Mouse (Mus musculus) cerebellum, adult 2 months (tissue): ENCODE data around the gene Tmprss9. TPM values are rescaled to one million over a fixed set of nuclear protein-coding genes. Genes with fewer than 3 reads are reported as not detected.

ENCODE experiments used
- DNase-seq, 2 experiments: peaks; one replicate each; pipeline ENCODE4 v3.0.0; 2021
- H3K27ac ChIP-seq: fragments of 200-500 bp; 2 replicates; pipeline ENCODE4 v1.5.1; 2012; ENCODE audit warnings: low read length, control low read depth, inconsistent platforms; ENCODE audit not compliant: insufficient read depth
- H3K27me3 ChIP-seq: fragments of 200-500 bp; 2 replicates; pipeline ENCODE4 v1.6.1; 2012; ENCODE audit warnings: inconsistent platforms, mild to moderate bottlenecking, low read length, moderate library complexity; ENCODE audit not compliant: control insufficient read depth, insufficient read depth
- H3K4me1 ChIP-seq: fragments of 200-500 bp; 2 replicates; pipeline ENCODE4 v1.6.1; 2011; ENCODE audit warnings: low read length; ENCODE audit not compliant: control insufficient read depth, insufficient read depth
- H3K4me3 ChIP-seq: fragments of 200-500 bp; replicated peaks from 2 replicates; pipeline ENCODE3; 2011; ENCODE audit warnings: mild to moderate bottlenecking, low read depth, low read length, control low read depth; ENCODE audit not compliant: insufficient read depth
- CTCF ChIP-seq: fragments of 200-500 bp; IDR thresholded peaks from 2 replicates; pipeline ENCODE4 v1.5.1; 2011; ENCODE audit warnings: low read depth, mild to moderate bottlenecking, control low read depth, low read length, moderate library complexity, borderline replicate concordance; ENCODE audit not compliant: insufficient read depth
- POLR2A ChIP-seq: fragments of 200-500 bp; IDR thresholded peaks from 2 replicates; pipeline ENCODE4 v1.6.1; 2011; ENCODE audit warnings: low read length, control low read depth, borderline replicate concordance; ENCODE audit not compliant: insufficient read depth
- WGBS: fragments of 180-500 bp; shearing (Covaris S2); methylation state at CpG from one replicate; pipeline ENCODE4 v1.1.7; 2018; 5-methylcytosine and 5-hydroxymethylcytosine counted together
- polyA plus RNA-seq: library from polyadenylated mRNA; depleted of rRNA; stranded (reverse); fragments of >200 nt; gene quantifications from 2 replicates; pipeline ENCODE4 v1.2.3, GENCODE M21; 2012

The Tmprss9 gene
- polyA plus RNA-seq, 1 experiment, result 0.41 TPM

DNA sequence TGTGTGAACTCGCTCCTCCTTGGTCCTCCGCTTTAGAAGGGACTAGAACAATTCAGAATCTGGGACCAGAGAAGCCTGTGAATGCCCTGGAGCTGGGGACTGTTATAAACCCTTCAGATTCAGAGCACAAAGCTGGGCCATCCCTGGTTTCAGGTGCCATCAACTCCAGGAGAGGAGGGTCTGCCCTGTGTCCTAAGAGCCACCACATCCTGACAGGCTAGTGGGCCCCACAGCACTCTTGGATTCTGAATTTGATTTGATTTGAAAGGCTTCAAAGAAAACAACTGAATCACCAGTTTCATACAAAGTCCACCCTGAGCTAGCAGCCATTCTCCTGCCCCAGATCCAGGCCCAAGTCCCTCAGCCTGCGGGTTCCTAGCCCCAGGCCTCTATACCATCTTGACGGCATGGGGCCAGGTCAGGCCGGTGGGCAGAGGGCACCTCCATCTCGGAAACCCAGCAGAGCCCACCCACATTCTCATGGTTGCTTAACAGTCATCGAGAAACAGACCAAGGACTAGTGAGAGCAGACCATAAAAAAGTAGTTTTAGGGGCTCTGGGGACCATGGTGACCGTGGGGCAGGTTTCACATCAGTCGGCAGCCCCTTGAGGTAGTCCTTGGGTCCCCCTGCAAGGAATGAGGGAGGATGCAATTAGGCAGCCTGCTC lies 30.8 kb downstream of the Tmprss9 start:
- no peak overlapping the region for H3K4me3 ChIP-seq
- no peak for DNase-seq
- H3K27me3 ChIP-seq, result no peaks in the 10 kb centered on the region
- no peak overlapping the region for H3K27ac ChIP-seq
- peaks cover 16% of the 10 kb centered on the region for H3K4me1 ChIP-seq
- WGBS, result 91% methylated on average over 9 of the region's 9 CpGs
- TF ChIP-seq CTCF (no peak), POLR2A (no peak)

DNA sequence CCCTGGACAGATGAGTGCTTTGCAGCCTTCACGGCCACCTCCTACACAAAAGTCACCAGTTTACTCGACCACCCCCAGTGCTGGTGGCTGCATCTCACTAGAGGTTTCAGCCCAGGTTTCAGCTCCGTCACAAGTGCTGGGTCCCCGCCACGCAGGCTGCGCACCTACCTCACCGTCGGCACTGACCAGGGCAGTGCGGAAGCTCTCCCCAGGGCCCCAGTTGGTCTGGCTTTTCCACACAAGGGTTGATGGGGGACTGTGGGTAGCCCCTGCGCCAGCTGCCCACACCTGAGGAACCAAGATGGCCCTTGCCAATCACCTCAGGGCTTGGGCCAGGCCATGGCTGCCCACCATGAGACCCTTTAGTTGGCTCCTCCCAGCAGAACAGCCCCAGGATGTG lies 31.6 kb downstream of the Tmprss9 start:
- H3K27me3 ChIP-seq, result no peaks in the 10 kb centered on the region
- no peak for DNase-seq
- TF ChIP-seq POLR2A, result no peak
- no peak for TF ChIP-seq CTCF
- H3K4me3 ChIP-seq, result no peak overlapping the region
- WGBS, result 93% methylated on average over 10 of the region's 10 CpGs
- no peak overlapping the region for H3K27ac ChIP-seq
- H3K4me1 ChIP-seq, result peaks cover 13% of the 10 kb centered on the region

DNA sequence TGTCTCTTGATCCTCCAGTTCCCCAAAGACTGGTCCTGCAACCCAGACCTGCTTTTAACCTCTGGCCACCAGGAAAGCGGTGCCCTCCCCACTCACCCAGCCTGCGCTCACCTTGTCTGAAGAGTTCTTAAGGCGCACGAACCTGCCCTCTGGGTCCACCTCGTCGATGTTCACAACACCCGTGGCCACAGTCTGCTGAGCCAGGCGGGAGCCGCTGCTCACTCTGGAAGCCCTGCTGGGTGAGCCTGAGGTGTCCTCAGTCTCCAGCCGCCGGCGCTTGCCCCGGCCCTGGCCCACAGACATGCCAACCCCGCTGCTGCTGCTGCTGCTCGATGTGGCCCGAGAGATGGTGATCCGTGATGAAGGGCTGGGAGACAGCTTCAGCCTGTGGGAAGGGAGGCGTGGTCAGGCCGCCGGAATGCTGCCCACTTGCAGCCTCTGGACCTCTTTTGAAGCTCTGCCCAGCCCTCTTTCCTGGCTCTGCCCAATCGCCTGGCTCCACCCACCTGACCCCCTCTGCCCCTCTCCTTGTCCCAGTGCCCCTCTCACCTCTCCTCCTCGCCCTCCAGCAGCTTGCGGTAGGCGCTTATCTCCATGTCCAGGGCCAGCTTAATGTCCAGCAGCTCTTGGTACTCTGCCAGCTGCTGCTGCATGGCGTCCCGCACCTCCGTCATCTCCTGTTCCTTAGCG lies 32.5 kb downstream of the Tmprss9 start:
- TF ChIP-seq POLR2A, result no peak
- 72% methylated on average over 28 of the region's 28 CpGs for WGBS

DNA sequence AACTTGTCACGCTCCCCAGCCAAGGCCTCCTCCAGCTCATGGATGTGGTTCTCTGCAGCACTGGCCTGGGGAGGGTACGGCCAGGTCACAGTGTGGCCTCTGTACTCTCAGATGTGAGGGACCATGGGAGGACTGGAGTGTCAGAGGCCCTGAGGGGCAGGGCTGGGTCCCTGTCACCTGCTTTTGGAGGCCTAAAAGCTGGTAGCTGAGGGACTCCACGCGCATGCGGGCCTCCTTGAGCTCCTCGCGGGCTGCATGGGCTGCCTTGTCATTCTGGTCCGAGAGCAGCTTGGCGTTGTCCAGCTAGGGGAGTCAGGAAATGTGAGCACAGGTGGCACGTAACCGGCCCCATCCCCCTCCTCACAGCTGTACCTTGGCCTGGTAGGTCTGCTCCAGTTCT lies 33.1 kb downstream of the Tmprss9 start:
- DNase-seq, result no peak
- H3K4me1 ChIP-seq, result no peaks in the 10 kb centered on the region; the same call in 1 of the 2 replicates
- WGBS, result 88% methylated on average over 11 of the region's 11 CpGs
- no peak overlapping the region for H3K4me3 ChIP-seq
- H3K27me3 ChIP-seq, result no peaks in the 10 kb centered on the region
- H3K27ac ChIP-seq, result no peak overlapping the region
- TF ChIP-seq POLR2A (no peak), CTCF (no peak)

More for the DNA sequence above, 32.5 kb downstream of the Tmprss9 start:
- Histone ChIP-seq H3K27me3 (no peaks in the 10 kb centered on the region), H3K27ac (no peak overlapping the region), H3K4me1 (peaks cover 6% of the 10 kb centered on the region; the same call in 1 of the 2 replicates), H3K4me3 (no peak overlapping the region)
- no peak for DNase-seq

DNA sequence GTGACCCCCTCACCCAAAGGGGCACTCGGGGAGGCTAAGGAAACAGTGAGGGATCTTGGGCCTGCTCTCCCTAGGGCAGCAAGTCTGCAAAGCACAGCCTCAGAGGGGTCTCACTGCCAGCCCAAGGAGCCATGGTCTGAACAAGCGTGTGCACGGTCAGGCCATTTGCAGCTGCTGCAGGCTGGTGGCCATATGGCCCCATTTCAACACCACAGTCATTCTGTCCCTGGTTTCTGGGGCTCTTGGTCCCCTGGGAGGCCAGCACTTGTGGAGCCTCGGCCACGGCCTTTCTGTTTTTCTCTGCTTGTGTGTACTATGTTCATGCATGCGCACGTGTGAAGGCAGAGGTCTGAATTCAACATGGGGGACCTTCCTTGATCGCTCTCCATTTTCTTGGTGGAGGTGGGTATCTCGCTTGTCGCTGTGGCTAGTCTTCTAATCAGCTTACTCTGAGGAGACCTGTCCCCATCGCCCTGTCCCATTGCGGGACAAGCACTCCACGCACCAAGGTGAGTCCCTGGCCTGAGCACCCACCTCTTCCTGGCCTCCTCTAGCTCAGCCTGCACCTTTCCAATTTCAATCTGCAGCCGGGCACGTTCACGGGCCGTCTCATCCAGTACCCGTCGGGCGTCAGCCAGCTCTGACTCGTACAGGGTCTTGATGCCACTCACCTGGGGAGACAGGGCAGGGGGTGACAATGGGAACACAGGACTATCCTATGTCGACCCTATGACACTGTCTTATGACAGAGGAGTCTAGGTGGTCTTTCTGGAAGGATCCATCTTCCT lies 37.9 kb downstream of the Tmprss9 start:
- WGBS, result 79% methylated on average over 22 of the region's 22 CpGs

DNA sequence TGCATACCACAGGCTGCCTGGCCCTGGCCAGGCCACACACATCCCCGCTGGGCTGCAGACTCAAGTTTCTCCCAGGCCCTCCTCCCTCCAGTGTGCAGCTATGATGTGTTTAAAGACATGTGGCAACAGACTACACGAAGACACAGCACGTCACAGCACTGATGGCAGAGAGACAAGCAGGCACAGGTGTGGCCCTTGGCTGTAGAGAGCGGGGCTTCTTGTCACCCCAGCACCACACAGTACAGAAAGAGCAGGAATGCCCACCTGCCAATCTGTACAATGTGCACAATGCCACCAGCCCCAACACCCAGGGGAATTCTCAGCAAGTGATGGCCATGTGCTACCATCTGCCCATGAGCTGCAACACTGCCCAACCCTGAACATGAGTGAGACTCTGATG lies 39.7 kb downstream of the Tmprss9 start:
- TF ChIP-seq POLR2A (no peak), CTCF (no peak)
- 0 out of 2 replicates have a peak overlapping the region, but pooled peaks have one; percentile 9 for H3K27ac ChIP-seq
- no peaks in the 10 kb centered on the region for H3K27me3 ChIP-seq
- peaks cover 46% of the 10 kb centered on the region for H3K4me1 ChIP-seq
- no peak for DNase-seq
- WGBS, result 21% methylated on average over 4 of the region's 4 CpGs
- no peak overlapping the region for H3K4me3 ChIP-seq

More for the DNA sequence above, 37.9 kb downstream of the Tmprss9 start:
- H3K4me1 ChIP-seq, result peaks cover 35% of the 10 kb centered on the region
- no peak for TF ChIP-seq POLR2A
- no peak overlapping the region for H3K4me3 ChIP-seq
- no peaks in the 10 kb centered on the region for H3K27me3 ChIP-seq
- no peak for DNase-seq
- no peak overlapping the region for H3K27ac ChIP-seq

DNA sequence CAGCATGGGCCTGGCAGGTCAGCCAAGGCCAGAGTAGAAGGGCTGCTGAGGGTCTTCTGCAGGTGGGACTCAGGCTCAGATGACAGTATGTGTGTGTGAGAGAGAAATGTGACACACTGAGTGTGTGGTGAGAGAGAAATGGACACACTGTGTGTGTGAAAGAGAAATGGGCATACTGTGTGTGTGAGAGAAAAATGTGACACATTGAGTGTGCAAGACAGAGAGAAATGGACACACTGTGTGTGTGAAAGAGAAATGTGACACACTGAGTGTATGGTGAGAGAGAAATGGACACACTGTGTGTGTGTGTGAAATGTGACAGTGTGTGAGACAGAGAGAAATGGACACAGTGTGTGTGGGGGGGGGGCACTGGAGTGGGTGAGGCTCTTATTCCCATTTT lies 40.2 kb downstream of the Tmprss9 start:
- Histone ChIP-seq H3K4me3 (no peak overlapping the region), H3K27me3 (no peaks in the 10 kb centered on the region), H3K4me1 (peaks cover 47% of the 10 kb centered on the region), H3K27ac (no peak overlapping the region)
- TF ChIP-seq CTCF, result no peak
- TF ChIP-seq POLR2A, result no peak
- no peak for DNase-seq

DNA sequence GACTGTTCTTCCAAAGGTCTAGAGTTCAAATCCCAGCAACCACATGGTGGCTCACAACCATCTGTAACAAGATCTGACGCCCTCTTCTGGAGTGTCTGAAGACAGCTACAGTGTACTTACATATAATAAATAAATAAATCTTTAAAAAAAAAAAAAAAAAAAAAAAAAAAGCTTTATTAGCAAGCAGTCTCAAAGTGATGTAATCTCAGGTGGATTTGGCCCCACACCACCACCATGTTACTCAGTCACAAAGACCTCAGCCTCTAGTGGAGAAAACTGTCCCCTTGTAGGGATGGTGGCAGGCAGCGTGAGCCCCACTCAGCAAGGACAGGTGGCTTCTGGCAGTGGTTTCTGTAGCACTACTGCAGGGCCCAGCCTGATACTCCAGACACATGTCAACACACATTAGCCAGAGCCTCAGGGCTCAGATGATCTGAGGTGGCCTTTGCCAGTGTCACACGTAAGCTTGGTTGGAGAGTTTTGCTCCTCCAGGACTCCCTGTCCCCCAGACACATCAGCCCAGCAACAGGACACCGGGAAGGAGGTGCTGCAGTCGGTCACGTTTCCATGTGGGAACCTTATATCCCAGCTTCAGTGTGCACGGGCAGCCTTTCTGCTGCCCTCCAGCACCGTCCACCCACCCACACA lies 41.8 kb downstream of the Tmprss9 start:
- no peak for DNase-seq
- H3K27me3 ChIP-seq, result no peaks in the 10 kb centered on the region
- TF ChIP-seq CTCF (no peak), POLR2A (no peak)
- 30% methylated on average over 7 of the region's 8 CpGs for WGBS
- H3K4me3 ChIP-seq, result no peak overlapping the region
- peak overlapping the region; percentile 81 for H3K27ac ChIP-seq
- H3K4me1 ChIP-seq, result peaks cover 47% of the 10 kb centered on the region
